Mouse (Mus musculus) left cerebral cortex, postnatal 14 days (tissue): ENCODE results near the gene Rnf123. TPM values are rescaled to one million over a fixed set of nuclear protein-coding genes. Genes with fewer than 3 reads are reported as not detected.
A peak's percentile ranks its signal among the peaks of the same experiment; 100 is the strongest.

Experiments
- DNase-seq, 2 experiments: peaks; one replicate each; pipeline ENCODE4 v3.0.0; 2021 to 2022; ENCODE audit warnings: low spot score in 2 of 2, mixed read lengths in 1 of 2
- intact Hi-C: fragments of 180-260 bp; cut with DNase I; formaldehyde crosslinking; loops from one replicate; pipeline ENCODE4 v1.15.1; 2025
- total RNA-seq, 2 experiments: library from RNA; stranded (reverse); gene quantifications; 2 replicates each; pipeline ENCODE4 v1.2.3; 2021

Rnf123 gene
- total RNA-seq, 2 experiments from 2014 or later = 93.9 to 103 TPM

GRCm38 (mm10) chr9:108069007-108069406 lies 14.1 kb downstream of the Rnf123 start:
- intact Hi-C loops = loop anchor here (5.0 kb wide), 1 partner anchor 167 kb away; no protein-coding TSS in a partner anchor
- DNase-seq = no peak

GRCm38 (mm10) chr9:108067900-108068299 lies 15.2 kb downstream of the Rnf123 start:
- peak; percentile 88 to 89 for DNase-seq
- intact Hi-C loops = loop anchor here (5.0 kb wide), 1 partner anchor 166 kb away; no protein-coding TSS in a partner anchor

- intact Hi-C loops = loop anchor here (5.0 kb wide), 1 partner anchor 165 kb away; no protein-coding TSS in a partner anchor
- DNase-seq = no peak
Measured at GRCm38 (mm10) chr9:108067199-108067598, 15.9 kb downstream of the Rnf123 start.

GRCm38 (mm10) chr9:108065491-108066011 lies 17.6 kb downstream of the Rnf123 start:
- DNase-seq = peak; percentile 79 to 82
- intact Hi-C loops = loop anchor here (5.0 kb wide), 1 partner anchor 163 kb away; no protein-coding TSS in a partner anchor

- no peak for DNase-seq
- intact Hi-C loops = no loop called here
Measured at GRCm38 (mm10) chr9:108063361-108063760, 19.8 kb downstream of the Rnf123 start.

- intact Hi-C loops = no loop called here
- no peak for DNase-seq
Measured at GRCm38 (mm10) chr9:108062142-108062541, 21.0 kb downstream of the Rnf123 start.

GRCm38 (mm10) chr9:108058291-108058690 lies 24.9 kb downstream of the Rnf123 start:
- intact Hi-C loops = no loop called here
- no peak for DNase-seq

- no peak for DNase-seq
- intact Hi-C loops = no loop called here
Measured at GRCm38 (mm10) chr9:108057262-108057562, 25.9 kb downstream of the Rnf123 start.

GRCm38 (mm10) chr9:108056361-108057261 lies 26.5 kb downstream of the Rnf123 start:
- intact Hi-C loops = no loop called here
- DNase-seq = no peak

- intact Hi-C loops = no loop called here
- no peak for DNase-seq
Measured at GRCm38 (mm10) chr9:108055661-108056237, 27.4 kb downstream of the Rnf123 start.

GRCm38 (mm10) chr9:108055061-108055460 lies 28.1 kb downstream of the Rnf123 start:
- DNase-seq = no peak
- intact Hi-C loops = no loop called here

GRCm38 (mm10) chr9:108054331-108055040 lies 28.7 kb downstream of the Rnf123 start:
- intact Hi-C loops = loop anchor here (5.0 kb wide), 1 partner anchor 152 kb away; no protein-coding TSS in a partner anchor
- DNase-seq = no peak

GRCm38 (mm10) chr9:108053665-108054225 lies 29.4 kb downstream of the Rnf123 start:
- intact Hi-C loops = loop anchor here (5.0 kb wide), 1 partner anchor 151 kb away; no protein-coding TSS in a partner anchor
- no peak for DNase-seq

GRCm38 (mm10) chr9:108052885-108053664 lies 30.1 kb downstream of the Rnf123 start, which contains the start of gene Amigo3:
Gene Amigo3 (plus strand): TSS chr9:108053159.
- intact Hi-C loops = loop anchor here (5.0 kb wide), 1 partner anchor 151 kb away; no protein-coding TSS in a partner anchor
- DNase-seq = peak; percentile 99

- intact Hi-C loops = loop anchor here (5.0 kb wide), 1 partner anchor 150 kb away; no protein-coding TSS in a partner anchor
Measured at GRCm38 (mm10) chr9:108052411-108052810, 30.7 kb downstream of the Rnf123 start.

GRCm38 (mm10) chr9:108051931-108052220 lies 31.3 kb downstream of the Rnf123 start:
- DNase-seq = no peak
- intact Hi-C loops = loop anchor here (5.0 kb wide), 1 partner anchor 150 kb away; no protein-coding TSS in a partner anchor

More at GRCm38 (mm10) chr9:108052411-108052810, 30.7 kb downstream of the Rnf123 start:
- no peak for DNase-seq

- no peak for DNase-seq
- intact Hi-C loops = loop anchor here (5.0 kb wide), 1 partner anchor 149 kb away; no protein-coding TSS in a partner anchor
Measured at GRCm38 (mm10) chr9:108051184-108051930, 31.8 kb downstream of the Rnf123 start.
